Mouse (Mus musculus) small intestine, adult 2 months (tissue): Measurements from ENCODE around the gene Chdh.

Experiments
- CTCF ChIP-seq: fragments of 200-500 bp; IDR thresholded peaks from 2 replicates; pipeline ENCODE4 v1.5.1; 2012; ENCODE audit warnings: low read depth, mild to moderate bottlenecking, control low read depth, inconsistent platforms, low read length, moderate library complexity, mixed read lengths; ENCODE audit not compliant: insufficient replicate concordance, insufficient read length; ENCODE audit errors: extremely low read depth
- POLR2A ChIP-seq: fragments of 200-500 bp; IDR thresholded peaks from 2 replicates; pipeline ENCODE4 v1.6.1; 2012; ENCODE audit warnings: low read depth, mild to moderate bottlenecking, control low read depth, inconsistent platforms, low read length, moderate library complexity

DNA sequence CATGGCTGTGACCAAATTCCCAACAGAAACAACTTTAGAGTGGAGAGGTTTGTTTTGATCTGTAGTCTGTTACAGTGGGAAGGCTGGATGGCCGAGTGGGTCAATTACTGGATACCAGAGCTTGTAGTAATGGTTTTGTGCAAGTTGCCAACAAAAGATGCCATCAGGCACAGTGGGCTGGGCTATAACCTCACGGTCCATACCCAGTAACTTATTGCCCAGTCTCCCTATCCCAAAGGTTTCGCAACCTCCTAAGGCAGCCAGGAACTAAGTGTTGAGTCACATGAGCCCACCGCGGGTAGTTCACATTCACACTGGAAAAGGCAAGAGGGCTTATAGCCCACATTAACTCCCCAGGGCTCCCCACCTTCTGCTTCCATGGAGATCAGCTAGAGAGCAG lies 7.8 kb downstream of the Chdh start:
- TF ChIP-seq POLR2A (no peak), CTCF (no peak)
